Mouse (Mus musculus): ENCODE measurements around the gene Rsph3a.
"Not testable (repeated sequence)": the region's sequence is repeated elsewhere in the genome, so short reads cannot be mapped to it uniquely, and the experiment has no call there.

Gene Rsph3a

DNA sequence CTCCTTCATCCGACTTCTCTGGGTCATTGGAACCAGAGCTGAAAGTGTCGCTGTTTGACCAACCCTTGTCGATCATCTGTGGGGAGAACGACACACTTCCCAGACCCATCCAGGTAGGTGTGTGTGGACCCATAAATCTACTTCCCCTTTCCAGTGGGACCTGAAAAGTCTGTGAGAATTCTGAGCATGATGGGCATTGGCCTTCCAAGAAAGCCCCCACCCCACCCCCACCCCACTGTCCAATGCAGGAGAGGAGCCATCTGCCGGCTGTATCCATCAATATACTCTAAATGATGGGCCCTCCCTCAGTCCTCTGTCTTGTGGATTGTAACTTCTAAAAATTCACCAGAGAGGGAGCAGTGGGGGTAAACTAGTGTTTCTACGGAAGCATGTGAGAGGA, 16.8 kb upstream of the Rsph3a start:
- DNase-seq (ENCODE audit: low read depth, low spot score) = no peak

GRCm38 (mm10) chr17:7929279-7929678, 16.1 kb upstream of the Rsph3a start:
- DNase-seq (ENCODE audit: low read depth, low spot score) = peak; percentile 36

DNA sequence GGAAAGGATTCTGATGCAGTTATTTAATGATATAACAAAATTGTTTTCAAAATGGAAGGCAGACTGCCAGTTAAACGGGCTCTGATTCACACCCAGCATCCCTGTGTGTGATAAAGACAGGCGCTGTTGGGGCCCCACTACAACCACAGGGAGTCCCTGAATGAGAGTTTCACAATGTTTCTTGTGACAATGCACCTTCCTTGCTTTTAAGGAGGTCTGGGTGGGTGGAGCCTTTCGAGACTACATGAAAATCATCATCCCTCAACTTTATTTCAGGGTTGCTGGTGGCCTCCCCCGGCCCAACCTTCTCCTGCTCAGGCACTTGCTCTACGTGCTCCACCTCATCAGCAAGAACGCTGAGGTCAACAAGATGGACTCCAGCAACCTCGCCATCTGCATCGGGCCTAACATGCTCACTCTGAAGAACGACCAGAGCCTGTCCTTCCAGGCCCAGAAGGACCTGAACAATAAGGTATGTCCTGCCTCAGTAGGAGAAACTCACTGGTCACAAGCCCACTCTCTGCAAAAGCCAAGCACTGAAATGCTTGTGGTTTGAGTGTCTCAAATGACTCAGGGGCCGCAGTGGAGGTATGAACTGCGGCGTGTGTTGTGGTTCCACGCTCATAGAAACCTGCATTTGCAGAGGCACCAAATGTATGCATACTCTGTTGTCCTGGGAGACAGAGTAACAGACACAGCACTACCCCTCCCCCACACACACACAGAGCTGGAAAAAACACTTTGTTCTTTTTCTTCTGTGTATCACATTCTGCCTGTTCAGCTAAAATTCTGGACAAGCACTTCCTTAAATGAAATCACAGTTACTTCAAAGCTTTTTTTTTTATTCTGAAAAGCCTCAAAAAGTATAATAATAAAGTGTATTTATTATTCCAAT, 14.1 kb upstream of the Rsph3a start:
- DNase-seq (ENCODE audit: low read depth, low spot score) = peak; percentile 24

DNA sequence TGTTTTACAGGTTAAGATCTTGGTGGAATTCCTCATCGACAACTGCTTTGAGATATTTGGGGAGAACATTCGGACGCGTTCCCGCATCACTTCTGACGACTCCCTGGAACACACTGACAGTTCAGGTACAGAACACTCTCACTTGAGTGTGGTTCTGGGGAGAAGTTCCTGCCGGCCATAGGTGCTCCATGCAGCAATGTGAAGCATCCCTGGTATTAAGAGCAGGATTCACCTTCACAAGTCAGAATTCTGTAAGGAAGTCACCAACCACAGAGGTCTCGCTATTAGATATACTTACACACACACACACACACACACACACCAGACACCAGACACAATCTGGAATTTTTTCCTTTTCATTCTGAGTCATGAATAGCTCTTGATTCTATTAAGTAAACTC, 13.3 kb upstream of the Rsph3a start:
- not testable (repeated sequence) for DNase-seq (ENCODE audit: low read depth, low spot score)

DNA sequence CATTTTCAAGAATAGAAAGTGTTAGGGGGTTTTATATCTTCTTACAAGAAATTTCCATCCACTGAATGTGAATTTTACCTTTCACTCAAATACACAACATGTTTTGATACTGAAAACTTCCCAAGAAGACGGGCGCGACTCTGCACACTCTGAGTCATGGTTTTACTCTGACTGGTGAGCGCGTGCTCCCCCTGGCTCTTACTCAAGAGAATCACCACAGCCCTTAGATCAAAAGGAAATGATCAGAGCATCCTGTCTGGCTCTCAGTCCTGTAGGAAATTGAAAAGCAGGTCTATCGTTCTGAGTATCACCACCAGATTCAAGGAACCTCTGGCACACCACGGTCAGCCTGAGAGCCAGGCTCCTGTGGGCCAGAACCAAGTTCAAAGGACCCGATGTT, 5.8 kb upstream of the Rsph3a start:
- DNase-seq (ENCODE audit: low read depth, low spot score) = peak; percentile 78

DNA sequence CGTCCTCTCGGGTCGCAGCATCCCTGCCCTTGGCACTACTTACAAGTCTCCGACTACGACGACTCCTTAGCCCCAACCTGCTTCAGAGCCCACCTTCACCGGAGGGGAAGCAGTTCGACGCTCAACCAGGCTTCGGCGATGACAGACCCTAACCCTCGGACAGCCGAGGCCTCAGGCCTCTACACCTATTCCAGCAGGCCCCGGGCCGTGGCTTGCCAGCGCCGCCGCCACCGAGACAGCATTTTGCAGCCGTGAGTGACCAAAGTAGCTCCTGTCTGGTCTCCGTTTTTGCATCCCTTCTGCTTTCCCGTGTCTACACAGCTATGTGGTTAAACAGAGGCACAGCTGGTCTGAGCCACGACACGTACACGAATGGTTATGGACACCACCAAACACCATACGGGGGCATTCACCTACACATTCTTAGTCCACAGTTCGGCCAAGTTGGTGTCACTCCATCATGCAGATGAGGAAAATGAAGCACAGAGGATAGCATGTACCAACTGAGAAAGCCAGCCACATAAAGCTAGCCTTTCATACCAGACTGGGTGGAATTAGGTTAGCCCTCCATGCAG, 726 bp downstream of the Rsph3a start:
- not testable (repeated sequence) for DNase-seq (ENCODE audit: low read depth, low spot score)

GRCm38 (mm10) chr17:7951333-7951732, 5.9 kb downstream of the Rsph3a start:
- not testable (repeated sequence) for DNase-seq (ENCODE audit: low read depth, low spot score)

GRCm38 (mm10) chr17:7957242-7957641, 11.8 kb downstream of the Rsph3a start:
- DNase-seq (ENCODE audit: low read depth, low spot score) = peak; percentile 6

DNA sequence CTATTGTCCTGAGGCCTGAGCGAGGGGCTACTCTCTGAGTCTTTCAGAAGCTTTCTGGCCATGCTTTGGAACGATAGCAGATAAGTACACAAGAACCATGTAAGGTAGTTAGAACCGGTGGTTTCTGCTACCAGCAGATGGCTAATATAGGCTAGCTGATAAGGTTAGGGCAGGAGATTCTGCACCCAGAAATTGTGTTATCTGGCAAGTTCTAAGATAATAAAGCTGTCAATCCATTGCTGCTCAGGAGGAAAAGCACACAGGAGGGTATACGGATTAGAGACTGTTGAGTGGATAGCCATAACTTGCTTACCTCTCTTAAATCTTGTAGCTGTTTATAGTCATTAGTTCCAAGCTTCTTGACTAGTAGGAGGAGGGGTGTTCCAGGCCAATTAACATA, 17.9 kb downstream of the Rsph3a start:
- not testable (repeated sequence) for DNase-seq (ENCODE audit: low read depth, low spot score)

DNA sequence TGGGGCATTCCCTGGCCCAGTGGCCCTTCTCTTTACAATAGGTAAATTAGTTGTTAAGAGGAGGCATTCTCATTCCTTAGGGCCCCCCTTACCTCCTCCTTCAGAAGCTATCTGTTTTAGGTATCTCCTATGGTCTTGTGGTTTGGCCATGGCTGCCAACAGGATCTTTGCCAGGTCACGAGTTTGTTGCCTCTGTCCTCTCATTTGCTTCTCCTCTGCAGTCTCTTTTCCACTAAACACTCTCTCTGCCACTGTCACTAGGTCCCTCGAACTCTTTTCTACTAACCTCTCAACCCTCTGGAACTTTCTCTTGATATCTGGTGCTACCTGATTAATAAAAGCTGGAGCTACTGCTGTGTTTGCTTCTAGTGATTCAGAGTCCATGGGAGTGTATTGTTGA, 19.0 kb downstream of the Rsph3a start:
- not testable (repeated sequence) for DNase-seq (ENCODE audit: low read depth, low spot score)

DNA sequence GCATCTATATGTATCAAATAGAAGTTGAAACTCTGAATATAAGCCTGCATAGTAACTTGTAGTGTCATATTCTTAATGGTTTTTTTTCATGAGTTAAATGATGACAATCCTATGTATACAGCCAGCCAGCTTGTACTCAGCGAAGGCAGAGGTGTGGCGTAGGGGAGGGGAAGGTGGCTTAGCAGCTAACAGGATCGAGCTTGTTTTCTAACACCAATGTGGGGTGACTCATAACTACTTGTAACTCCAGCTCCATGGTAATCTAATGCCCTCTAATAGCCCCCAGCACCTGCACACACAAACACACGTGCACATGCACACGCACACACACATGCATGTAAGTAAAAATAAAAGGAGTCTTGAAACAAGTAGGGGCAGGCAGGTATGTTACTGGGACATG, 23.1 kb downstream of the Rsph3a start:
- DNase-seq (ENCODE audit: low read depth, low spot score) = not testable (repeated sequence)

DNA sequence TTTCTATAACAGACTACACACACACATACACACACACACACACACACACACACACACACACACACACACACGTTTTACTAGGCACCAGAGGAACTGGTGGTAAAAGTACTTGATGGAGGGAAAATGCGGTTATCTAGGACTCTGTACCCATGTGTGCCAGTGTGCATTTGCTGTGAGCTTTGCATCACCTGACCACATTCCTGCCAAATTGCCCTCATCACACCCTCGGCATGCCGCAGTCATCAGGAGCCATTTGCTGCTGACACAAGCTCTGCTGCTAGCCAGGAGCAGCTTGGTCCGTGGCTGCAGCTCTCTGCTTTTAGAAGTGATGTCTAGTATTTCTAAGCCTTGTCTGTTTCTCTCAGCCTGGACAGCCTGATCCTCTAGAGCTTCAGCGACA, 24.4 kb downstream of the Rsph3a start:
- DNase-seq (ENCODE audit: low read depth, low spot score) = not testable (repeated sequence)

DNA sequence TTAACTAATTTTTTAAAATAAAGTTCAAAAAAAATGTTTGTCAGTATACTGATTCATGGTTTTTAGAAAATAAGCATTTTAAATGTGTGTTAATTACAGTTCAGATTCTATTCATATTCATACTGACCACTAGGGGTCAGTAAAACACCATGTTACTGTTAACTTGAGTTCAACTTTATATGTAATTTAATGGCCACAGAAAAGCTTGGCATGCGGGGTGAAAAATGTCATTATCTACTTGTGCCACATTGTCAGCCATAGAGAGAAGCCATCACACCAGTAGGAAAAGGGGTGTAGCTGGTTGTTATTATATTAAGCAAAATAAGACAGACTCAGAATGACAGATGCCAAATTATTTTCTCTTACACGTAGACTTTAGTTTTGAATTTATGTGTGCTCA, 38.1 kb downstream of the Rsph3a start:
- not testable (repeated sequence) for DNase-seq (ENCODE audit: low read depth, low spot score)

- DNase-seq (ENCODE audit: low read depth, low spot score) = not testable (repeated sequence)
These were observed 40.2 kb downstream of the Rsph3a start for GRCm38 (mm10) chr17:7985597-7985996.

DNA sequence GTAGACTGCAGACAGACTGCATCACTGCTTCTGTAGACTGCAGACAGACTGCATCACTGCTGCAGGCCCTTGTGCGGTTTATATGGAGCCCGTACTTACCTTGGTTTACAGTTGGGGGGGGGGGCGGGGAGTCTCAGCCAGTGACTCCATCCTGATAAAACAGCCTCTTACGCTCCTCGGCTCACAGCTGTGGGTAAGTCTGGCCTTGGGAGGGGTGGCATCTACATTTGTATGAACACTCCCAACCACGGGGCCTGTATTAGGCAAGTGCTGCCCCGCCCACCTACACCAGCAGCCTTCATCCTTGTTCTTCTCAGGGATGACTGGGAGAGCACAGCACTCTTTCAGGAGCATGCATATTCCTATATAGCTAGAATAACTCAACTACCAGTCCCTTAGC, 41.6 kb downstream of the Rsph3a start:
- DNase-seq (ENCODE audit: low read depth, low spot score) = not testable (repeated sequence)

DNA sequence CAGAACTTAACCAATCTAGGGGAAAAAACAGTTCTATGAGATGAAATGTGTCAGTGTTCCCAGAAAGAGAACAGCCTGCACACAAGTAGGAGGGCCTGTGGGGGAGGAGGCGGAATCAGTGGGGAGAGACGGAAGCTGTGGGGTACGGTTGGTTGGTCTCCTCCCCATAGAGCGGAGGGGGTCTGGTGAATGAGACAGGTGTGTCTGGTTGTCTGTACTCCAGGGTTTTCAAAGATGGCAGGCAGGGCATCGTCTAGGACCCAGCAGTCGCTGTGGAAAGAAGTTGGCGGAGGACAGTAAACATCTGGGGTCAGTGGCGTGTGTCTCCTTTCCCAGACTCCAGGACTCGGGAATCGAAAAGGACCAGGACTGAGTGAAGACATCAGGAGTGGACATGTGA, 57.8 kb downstream of the Rsph3a start:
- DNase-seq (ENCODE audit: low read depth, low spot score) = not testable (repeated sequence)

- DNase-seq (ENCODE audit: low read depth, low spot score) = not testable (repeated sequence)
These were observed 61.4 kb downstream of the Rsph3a start for GRCm38 (mm10) chr17:8006771-8007170.

DNA sequence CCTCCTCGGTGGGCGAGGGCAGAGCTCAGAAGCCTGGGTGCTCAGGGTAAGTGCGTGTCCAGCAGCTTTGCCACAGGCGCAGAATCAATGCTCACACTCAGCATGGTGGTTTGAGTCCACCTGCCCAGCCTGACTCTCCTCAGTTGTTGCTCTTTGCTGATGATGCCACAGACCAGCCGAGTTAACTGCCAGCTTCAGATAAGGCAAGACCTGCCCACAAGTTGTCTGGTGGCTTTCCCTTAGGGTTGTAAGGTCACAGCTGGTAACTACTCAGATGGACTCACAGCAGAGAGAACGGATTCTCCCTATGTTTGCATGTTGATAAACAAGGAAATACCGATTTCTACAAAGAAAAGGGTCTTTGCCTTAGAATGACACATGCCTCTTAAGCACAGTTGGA, 64.2 kb downstream of the Rsph3a start:
- DNase-seq (ENCODE audit: low read depth, low spot score) = not testable (repeated sequence)

- not testable (repeated sequence) for DNase-seq (ENCODE audit: low read depth, low spot score)
These were observed 68.6 kb downstream of the Rsph3a start for GRCm38 (mm10) chr17:8013974-8014373.

- DNase-seq (ENCODE audit: low read depth, low spot score) = not testable (repeated sequence)
These were observed 77.3 kb downstream of the Rsph3a start for GRCm38 (mm10) chr17:8022675-8023074.

DNA sequence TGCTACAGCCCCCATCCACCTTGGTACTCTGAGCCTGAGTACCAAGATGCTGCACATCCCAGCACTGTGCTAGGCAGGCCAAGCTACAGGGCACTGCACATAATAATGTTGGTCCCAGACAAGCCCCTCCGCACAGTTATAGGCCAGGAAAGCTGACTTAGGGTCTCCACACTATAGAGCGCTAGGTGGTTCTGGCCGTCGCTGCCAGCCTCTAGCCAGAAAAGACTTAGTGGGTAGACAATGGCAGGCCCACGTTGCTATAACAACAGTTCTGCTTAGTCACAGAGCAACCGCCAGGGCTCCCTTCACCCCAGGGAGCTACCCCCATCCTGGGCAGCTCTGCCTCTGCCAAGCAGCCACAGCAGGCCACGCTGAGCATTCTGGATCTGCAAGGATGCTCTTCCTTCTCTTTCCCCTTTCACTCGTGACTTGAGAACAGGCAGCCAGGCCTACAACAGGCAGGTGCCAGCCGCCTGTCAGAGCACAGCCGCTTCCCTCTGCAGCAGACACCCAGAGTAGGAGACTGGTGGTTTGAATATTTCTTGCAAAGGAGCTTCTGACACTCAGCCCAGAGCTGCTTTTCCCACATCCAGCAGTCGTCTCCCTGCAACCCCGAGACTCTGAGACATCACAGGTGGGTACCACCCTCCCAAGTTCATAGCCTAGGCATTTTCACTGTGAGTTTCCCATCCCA, 82.2 kb downstream of the Rsph3a start:
- not testable (repeated sequence) for DNase-seq (ENCODE audit: low read depth, low spot score)

Measured in brain, adult 2 months (tissue).